In genomic region chr15:6840199-6840598, GRCm38 (mm10) we compare ENCODE assay signal across 9 mouse cellular contexts. TPM values are rescaled to one million over a fixed set of nuclear protein-coding genes. Genes with fewer than 3 reads are reported as not detected.
DNase-seq lines count a peak whose midpoint lies in the region; ATAC-seq and TF ChIP-seq lines count a peak whose summit lies in the region.
"Had no signal": no experiment of that assay in that cellular context is flagged by ENCODE, and none has a peak within 500 bp of the region (broad histone marks: within the 10 kb centered on the region; RNA-seq: fewer than 3 reads in every experiment).

No protein-coding gene starts in this region.

- TF ChIP-seq CTCF in C2C12 (IDR thresholded peaks at IDR 0.05; ENCODE audit: control insufficient read depth, insufficient read depth, insufficient read length) (peak; percentile 47), Patski (IDR thresholded peaks at IDR 0.05) (peak; percentile 67)

- H3K9me3 ChIP-seq in kidney, embryonic 14.5 days (ENCODE audit: control insufficient read depth, low read length), result no peaks in the 10 kb centered on the region
- H3K9me3 ChIP-seq: liver, embryonic 13.5 days had no signal

- peak; percentile 6 for DNase-seq in kidney, adult 18-20 months
- no peak for DNase-seq in Patski (ENCODE audit: low read depth, low spot score)
- peak; percentile 11 to 15 for DNase-seq in kidney, postnatal 36 days
- DNase-seq in ovary, postnatal 14 days (ENCODE audit: low spot score), result no peak
- DNase-seq in gastrocnemius, postnatal 14 days, result no peak
- DNase-seq in spleen, adult 18-20 months, result no peak
- DNase-seq: liver, embryonic 13.5 days had no signal

- 59% methylated on average over 4 of the region's 4 CpGs for WGBS in kidney, embryonic 14.5 days

- in situ Hi-C loops in Patski (cut with MboI; ENCODE audit: low pct_unique_long_range_greater_than_20kb), result no loop called here

- H3K4me3 ChIP-seq in kidney, embryonic 14.5 days (ENCODE audit: low read length), result no peak overlapping the region
- H3K4me3 ChIP-seq in C2C12 (ENCODE audit: insufficient read depth, poor library complexity, severe bottlenecking), result no peak overlapping the region
- H3K4me3 ChIP-seq: liver, embryonic 13.5 days had no signal

- H3K4me1 ChIP-seq in kidney, embryonic 14.5 days (ENCODE audit: control insufficient read depth, insufficient read depth, low read length), result no peaks in the 10 kb centered on the region
- H3K4me1 ChIP-seq: liver, embryonic 13.5 days had no signal

- CTCF ChIA-PET in Patski (lab: Charles Lee), result interaction anchor here (1.0 to 2.4 kb wide), 6 partner anchors 9 to 386 kb away, joined by 3 to 10 read pairs (median 4); no protein-coding TSS in a partner anchor

- no peak overlapping the region for H3K27ac ChIP-seq in kidney, embryonic 14.5 days (ENCODE audit: low read depth, low read length)
- H3K27ac ChIP-seq: liver, embryonic 13.5 days had no signal

- no peak overlapping the region for H3K9ac ChIP-seq in kidney, embryonic 14.5 days (ENCODE audit: low read depth, low read length)
- H3K9ac ChIP-seq: liver, embryonic 13.5 days had no signal

- H3K79me3 ChIP-seq in C2C12 (ENCODE audit: low read depth), result no peaks in the 10 kb centered on the region

- no peak overlapping the region for H3K4me2 ChIP-seq in kidney, embryonic 14.5 days (replicated peaks; ENCODE audit: low read depth, low read length)
- H3K4me2 ChIP-seq: liver, embryonic 13.5 days had no signal

- no peaks in the 10 kb centered on the region for H3K27me3 ChIP-seq in kidney, embryonic 14.5 days (ENCODE audit: control insufficient read depth, insufficient read depth, low read length)
- no peaks in the 10 kb centered on the region for H3K27me3 ChIP-seq in C2C12 (ENCODE audit: control insufficient read depth, insufficient read depth, insufficient read length)
- H3K27me3 ChIP-seq in Patski, result no peaks in the 10 kb centered on the region
- H3K27me3 ChIP-seq: liver, embryonic 13.5 days had no signal

- POLR2A ChIA-PET in Patski (lab: Charles Lee), result no interaction called here

- intact Hi-C loops in gastrocnemius, postnatal 14 days (cut with DNase I; ENCODE audit: low total_unique reads), result no loop called here

- no peaks in the 10 kb centered on the region for H3K79me2 ChIP-seq in C2C12 (ENCODE audit: control insufficient read depth, insufficient read depth)

- ATAC-seq in kidney, embryonic 14.5 days (ENCODE audit: low FRiP score, low TSS enrichment), result no peak
- no peak for ATAC-seq in Patski

- H3K36me3 ChIP-seq in kidney, embryonic 14.5 days (ENCODE audit: control insufficient read depth, insufficient read depth, low read length), result no peaks in the 10 kb centered on the region
- peaks cover 8% of the 10 kb centered on the region for H3K36me3 ChIP-seq in C2C12 (ENCODE audit: control insufficient read depth, insufficient read depth)
- H3K36me3 ChIP-seq: liver, embryonic 13.5 days had no signal

- no peak overlapping the region for H3ac ChIP-seq in C2C12 (ENCODE audit: control insufficient read depth, insufficient read length, low read depth)

TF ChIP-seq in C2C12, 6 proteins besides CTCF, POLR2A, EP300 and RAD21:
- no peak for TF ChIP-seq MYOD1 (IDR thresholded peaks at IDR 0.05; ENCODE audit: control insufficient read depth, insufficient read length, low read depth)
- no peak for TF ChIP-seq CEBPB (IDR thresholded peaks at IDR 0.05; ENCODE audit: low read depth)
- no peak for TF ChIP-seq MYOG (IDR thresholded peaks at IDR 0.05; ENCODE audit: control insufficient read depth, extremely low read depth, insufficient read length)
- no peak for TF ChIP-seq USF1 (IDR thresholded peaks at IDR 0.05; ENCODE audit: low read depth)
- TF ChIP-seq MAX (IDR thresholded peaks at IDR 0.05), result no peak
- no peak for TF ChIP-seq FOSL1 (IDR thresholded peaks at IDR 0.05; ENCODE audit: insufficient read depth, low read length, poor library complexity, severe bottlenecking)

RNA-seq across cellular contexts. Expression of gene Osmr, which starts 34.6 kb away (rescaled TPM):
- polyA plus RNA-seq in kidney, embryonic 14.5 days (2014; fragmentation: Nextera tagmentation; extraction: Ambion mirVana), result 0.60 and 1.6 TPM in 2 replicates
- polyA plus RNA-seq in C2C12 (2012; fragmentation: generic; extraction: Trizol), result 5.9 TPM
- 92.0 TPM for polyA plus RNA-seq in Patski (2021)
- total RNA-seq in gastrocnemius, postnatal 14 days (2021), result 1 to 10 TPM; 4.2 to 5.9 TPM

Comparison
In these comparisons a context has a peak if more than half of its experiments do, and no peak if none do; other contexts are left out.
1. DNase-seq: peak in kidney, adult 18-20 months (single experiment) and kidney, postnatal 36 days (2 of 2); none in Patski (single experiment), ovary, postnatal 14 days (single experiment), gastrocnemius, postnatal 14 days (single experiment) and spleen, adult 18-20 months (0 of 2).
2. RNA of gene Osmr, which starts 34.6 kb away (polyA plus RNA-seq): 92.0 TPM in Patski (single experiment); 5.9 TPM in C2C12 (single experiment) and 0.60 to 1.6 TPM in kidney, embryonic 14.5 days; every median in the first group is over 10 times any median in the second.